Mouse (Mus musculus) left cerebral cortex, adult 2 months (tissue): ENCODE measurements around the gene Nr1i3. TPM values are rescaled to one million over a fixed set of nuclear protein-coding genes. Genes with fewer than 3 reads are reported as not detected.
A peak's percentile ranks its signal among the peaks of the same experiment; 100 is the strongest.

Experiments used
- DNase-seq, 2 experiments: peaks; one replicate each; pipeline ENCODE4 v3.0.0; 2021 to 2022; ENCODE audit warnings: low spot score in 2 of 2, mixed read lengths in 1 of 2; ENCODE audit errors: extremely low spot score in 1 of 2
- H3K27ac ChIP-seq: fragments of 200-600 bp; 2 replicates; pipeline ENCODE4 v1.8.1; 2022
- H3K4me3 ChIP-seq: fragments of 200-600 bp; 2 replicates; pipeline ENCODE4 v1.8.1; 2022
- CTCF ChIP-seq: fragments of 200-600 bp; IDR thresholded peaks from 2 replicates; pipeline ENCODE4 v1.8.1; 2022; ENCODE audit warnings: antibody characterized with exemption, mild to moderate bottlenecking, moderate library complexity
- intact Hi-C: fragments of 180-260 bp; cut with DNase I; formaldehyde crosslinking; loops from one replicate; pipeline ENCODE4 v1.15.1; 2025
- total RNA-seq, 2 experiments: library from RNA; stranded (reverse); gene quantifications; 2 replicates each; pipeline ENCODE4 v1.2.3; 2021

Gene Nr1i3
- total RNA-seq, 2 experiments from 2014 or later, result 0.19 to 0.23 TPM

DNA sequence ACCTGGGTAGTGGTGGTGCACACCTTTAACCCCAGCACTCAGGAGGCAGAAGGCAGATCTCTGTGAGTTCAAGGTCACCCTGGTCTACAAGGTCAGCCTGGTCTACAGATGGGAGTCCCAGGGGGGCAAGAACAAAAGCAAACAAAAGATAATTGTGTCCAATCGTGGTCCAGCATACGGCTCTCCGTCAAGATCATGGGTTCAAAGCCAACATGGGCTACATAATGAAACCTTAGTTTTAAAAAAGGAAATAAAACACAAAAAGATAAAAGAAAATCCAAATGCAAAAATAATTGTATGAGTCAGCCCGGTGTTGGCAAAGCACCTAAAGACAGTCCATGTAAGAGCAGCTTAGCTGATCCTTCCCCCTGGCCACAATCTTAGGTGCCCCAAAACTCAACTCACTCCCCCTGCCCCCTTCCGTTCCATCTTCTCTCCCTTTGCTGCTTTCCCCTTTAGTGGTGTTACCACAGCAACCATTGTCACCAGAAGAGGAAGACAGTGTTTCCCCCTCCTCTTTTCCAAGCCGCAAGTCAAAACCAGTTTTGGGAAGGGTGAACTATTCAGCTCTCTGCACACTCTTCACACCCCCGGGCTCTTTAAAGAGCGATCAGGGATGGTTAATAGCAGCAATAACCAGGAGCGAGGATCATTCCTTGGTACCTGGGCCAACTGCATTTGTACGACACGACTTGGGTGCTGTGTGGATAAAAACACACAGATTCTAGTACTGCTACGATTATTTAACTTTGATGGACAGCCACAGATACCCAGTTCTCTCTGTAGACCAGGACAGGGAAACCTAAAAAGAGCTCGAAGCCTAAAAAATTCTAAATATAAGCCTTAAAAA is 25.7 kb upstream of the Nr1i3 start:
- Histone ChIP-seq H3K4me3 (no peak overlapping the region), H3K27ac (peak overlapping the region; percentile 24; the same call in 1 of the 2 replicates)
- intact Hi-C loops, result no loop called here
- no peak for DNase-seq
- TF ChIP-seq CTCF, result no peak

GRCm38 (mm10) chr1:171189046-171189445 is 24.7 kb upstream of the Nr1i3 start:
- Histone ChIP-seq H3K27ac (no peak overlapping the region), H3K4me3 (no peak overlapping the region)
- intact Hi-C loops, result no loop called here
- TF ChIP-seq CTCF, result no peak
- no peak for DNase-seq

GRCm38 (mm10) chr1:171189476-171190114 is 24.2 kb upstream of the Nr1i3 start:
- Histone ChIP-seq H3K4me3 (no peak overlapping the region), H3K27ac (0 out of 2 replicates have a peak overlapping the region, but pooled peaks have one; percentile 20)
- intact Hi-C loops, result no loop called here
- no peak for TF ChIP-seq CTCF
- DNase-seq, result peak in 1 of 2 experiments; percentile 18

DNA sequence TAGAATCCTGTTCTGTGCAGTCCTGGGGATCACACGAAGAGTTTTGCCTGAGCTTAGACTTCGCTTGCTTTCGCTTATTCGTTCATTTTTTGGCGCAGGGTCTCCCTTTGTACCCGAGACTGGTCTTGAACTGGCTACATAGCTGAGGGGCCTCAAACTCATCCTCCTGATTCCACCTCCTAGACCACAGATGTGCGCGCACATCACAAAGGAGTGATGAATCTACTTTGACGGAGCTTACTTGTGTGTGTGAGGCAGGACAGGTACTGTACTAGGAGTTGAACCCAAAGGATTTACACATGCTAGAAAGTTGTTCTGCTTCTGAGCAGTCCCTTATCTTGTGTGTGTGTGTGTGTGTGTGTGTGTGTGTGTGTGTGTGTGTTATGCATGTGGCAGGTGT is 22.9 kb upstream of the Nr1i3 start:
- no peak for TF ChIP-seq CTCF
- intact Hi-C loops, result no loop called here

DNA sequence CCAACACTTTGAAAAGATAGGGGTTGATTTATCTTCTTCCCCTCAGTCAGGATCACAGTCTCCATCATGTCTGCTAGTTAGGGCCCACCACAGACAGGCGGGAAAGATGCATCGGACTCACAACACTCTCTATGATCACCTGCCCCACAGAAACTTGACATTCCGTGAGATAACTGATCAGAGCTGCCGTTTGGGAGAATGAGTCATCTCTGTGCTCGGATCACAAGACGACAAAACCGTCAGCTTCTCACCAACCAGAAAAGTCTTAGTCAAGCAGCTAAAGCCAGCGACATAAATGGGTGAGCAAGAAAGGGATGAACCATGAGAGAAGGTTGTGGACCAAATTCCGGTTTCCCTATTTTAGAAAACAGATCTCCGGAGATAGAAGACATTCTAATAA is 21.5 kb upstream of the Nr1i3 start:
- Histone ChIP-seq H3K27ac (peak overlapping the region; percentile 50; the same call in 1 of the 2 replicates), H3K4me3 (no peak overlapping the region)
- no peak for DNase-seq
- no peak for TF ChIP-seq CTCF
- intact Hi-C loops, result no loop called here

More for the DNA sequence above, 22.9 kb upstream of the Nr1i3 start:
- Histone ChIP-seq H3K27ac (no peak overlapping the region), H3K4me3 (no peak overlapping the region)
- DNase-seq, result no peak

DNA sequence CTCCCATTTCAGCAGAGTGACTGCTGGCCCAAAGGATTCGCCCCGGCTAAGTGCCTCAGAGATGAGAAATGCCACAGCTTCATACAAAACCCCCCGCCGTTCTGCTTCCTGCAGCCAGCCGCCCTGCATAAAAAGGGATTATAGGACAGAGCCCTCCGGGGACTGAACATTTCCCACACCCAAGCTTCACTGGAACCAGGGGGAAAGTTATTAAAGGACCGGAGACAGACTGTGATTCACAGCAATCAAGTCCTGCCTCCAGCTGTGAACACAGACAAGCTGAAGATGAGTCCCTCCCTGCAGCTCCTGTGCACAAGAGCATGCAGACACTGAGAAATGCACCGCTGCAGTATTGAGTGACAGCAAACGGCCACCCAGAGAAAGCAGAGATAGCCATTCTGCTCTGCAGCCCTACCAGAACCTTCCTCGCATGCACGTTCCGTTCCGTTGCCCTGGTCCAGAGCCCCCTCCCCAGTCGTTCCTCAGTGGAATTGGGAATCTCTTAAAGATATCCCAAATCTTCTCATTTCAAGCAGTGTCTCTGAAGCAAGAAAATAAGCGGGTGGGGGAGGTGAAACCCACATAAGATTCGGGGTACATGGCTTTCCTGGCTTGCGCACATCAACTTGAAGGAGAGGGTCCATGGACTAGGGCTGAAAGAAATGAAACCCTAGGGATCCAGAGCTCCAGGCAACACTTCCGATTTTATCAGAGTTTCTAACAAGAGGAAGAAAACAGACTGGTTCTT is 20.5 kb upstream of the Nr1i3 start:
- intact Hi-C loops, result no loop called here
- DNase-seq, result no peak
- TF ChIP-seq CTCF, result no peak
- Histone ChIP-seq H3K4me3 (peak overlapping the region; percentile 25), H3K27ac (peak overlapping the region; percentile 50; the same call in 1 of the 2 replicates)

DNA sequence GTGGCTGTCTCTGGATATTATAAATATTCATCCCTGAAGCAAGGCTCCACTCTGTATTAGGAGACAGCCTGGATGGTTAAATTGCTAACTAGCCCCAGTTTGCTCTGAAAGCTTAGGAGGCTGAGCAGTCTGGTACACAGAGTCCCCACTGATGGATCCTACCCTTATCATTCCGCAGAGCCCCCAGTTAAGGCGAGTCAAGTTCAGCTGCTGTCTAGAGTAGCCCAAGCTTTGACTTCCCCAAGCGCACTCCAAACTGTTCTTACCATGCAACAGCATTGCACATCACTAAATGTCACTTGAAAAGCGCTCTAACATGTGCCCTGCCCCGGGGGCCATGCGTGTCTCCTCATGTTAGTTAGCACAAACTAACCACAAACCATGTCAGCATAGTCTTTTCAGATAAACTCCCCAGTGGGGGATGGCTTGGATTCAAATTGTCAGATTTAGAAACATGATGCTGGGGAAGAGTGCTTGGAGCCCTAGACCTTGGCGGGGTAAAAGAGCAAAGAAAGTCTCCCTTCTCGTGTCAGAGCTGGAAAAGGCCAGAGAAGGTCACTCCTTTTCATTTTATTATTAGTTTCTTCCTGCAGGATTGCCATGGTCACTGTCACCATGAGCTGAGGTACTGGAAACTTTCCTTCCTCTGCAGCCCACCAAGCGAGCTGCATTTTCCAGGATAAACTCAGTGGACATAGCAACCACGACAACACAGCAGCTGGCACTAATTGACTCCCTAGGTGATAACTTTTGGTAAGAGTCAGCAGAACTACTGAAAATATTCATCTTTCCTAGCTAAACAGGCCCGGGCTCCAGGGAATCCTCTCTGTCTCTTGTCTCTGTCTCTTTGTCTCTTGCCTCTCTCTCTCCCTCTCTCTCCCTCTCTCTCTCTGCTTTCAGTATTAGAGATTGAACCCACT is 19.6 kb upstream of the Nr1i3 start:
- no peak for DNase-seq
- intact Hi-C loops, result no loop called here
- peak overlapping the region; percentile 25 for H3K4me3 ChIP-seq
- H3K27ac ChIP-seq, result peak overlapping the region; percentile 50
- TF ChIP-seq CTCF, result no peak

DNA sequence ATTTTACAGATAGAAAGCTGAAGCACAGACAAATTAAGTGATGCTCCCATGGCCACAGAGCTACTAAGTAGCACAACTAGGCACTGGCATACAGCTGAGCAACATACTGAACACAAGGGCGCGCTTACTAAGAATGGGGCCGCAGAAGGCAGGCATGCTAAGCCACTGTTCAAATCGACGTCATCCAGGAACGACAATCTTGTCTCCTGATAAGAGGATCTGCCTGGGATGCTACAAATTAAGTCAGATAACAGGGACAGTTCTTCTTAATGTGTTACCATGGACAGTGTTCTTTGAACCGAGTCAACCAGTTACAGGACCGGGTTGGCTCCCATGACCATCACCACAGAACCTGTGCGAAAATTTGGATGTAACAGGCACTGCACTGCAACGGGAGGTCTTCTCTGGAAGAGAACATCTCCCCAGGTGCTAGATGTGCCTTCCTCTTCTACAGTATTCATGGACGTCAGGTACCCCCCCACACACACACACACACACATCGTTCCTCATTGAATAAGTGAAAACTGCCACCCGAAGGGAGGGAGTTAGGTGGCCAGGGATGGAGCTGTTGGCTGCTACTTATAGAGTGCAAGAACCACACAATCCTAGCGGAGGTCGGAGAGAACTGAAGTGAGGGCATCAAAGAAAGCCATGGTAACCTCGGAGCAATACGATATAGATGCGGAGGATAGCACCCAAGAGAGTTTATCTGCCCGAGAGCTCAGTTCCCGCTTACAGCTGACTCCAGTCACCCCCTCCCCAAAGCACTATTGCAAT is 18.5 kb upstream of the Nr1i3 start:
- no peak for TF ChIP-seq CTCF
- H3K27ac ChIP-seq, result peak overlapping the region; percentile 72
- DNase-seq, result no peak
- intact Hi-C loops, result loop anchor here (5.0 kb wide), 1 partner anchor 43 kb away; the partner anchor contains the start of genes Mpz and Sdhc
- H3K4me3 ChIP-seq, result peak overlapping the region; percentile 77

GRCm38 (mm10) chr1:171195887-171196397 is 17.8 kb upstream of the Nr1i3 start, which contains the start of gene Pcp4l1:
Pcp4l1 (minus strand) TSS chr1:171196268.
- Histone ChIP-seq H3K27ac (peak within 1 kb of the TSS; percentile 72), H3K4me3 (peak within 1 kb of the TSS; percentile 77)
- TF ChIP-seq CTCF, result no peak
- peak; percentile 46 to 72 for DNase-seq
- intact Hi-C loops, result loop anchor here (5.0 kb wide), 1 partner anchor 44 kb away; the partner anchor contains the start of genes Mpz and Sdhc

DNA sequence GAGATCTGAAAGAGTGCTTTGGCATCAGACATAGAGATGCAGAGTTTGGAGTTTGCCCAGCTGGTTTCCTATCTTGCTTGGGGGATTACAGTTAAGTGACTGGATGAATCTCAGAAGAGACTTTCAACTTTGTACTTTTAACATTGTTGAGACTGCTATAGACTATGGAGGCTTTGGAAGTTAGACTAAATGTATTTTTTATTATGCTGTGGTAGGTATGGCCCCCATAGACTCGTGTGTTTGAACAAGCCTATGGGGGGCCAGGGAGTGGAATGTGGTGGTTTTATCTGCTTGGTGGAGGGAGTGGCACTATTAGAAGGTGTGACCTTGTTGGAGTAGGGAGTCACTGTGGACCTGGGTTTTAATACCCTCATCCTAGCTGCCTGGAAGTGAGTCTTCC is 14.2 kb upstream of the Nr1i3 start:
- no peak overlapping the region for H3K4me3 ChIP-seq
- H3K27ac ChIP-seq, result no peak overlapping the region
- no peak for DNase-seq
- intact Hi-C loops, result loop anchor here (5.0 kb wide), 1 partner anchor 47 kb away; the partner anchor contains the start of genes Mpz and Sdhc
- TF ChIP-seq CTCF, result no peak
